Mouse (Mus musculus): ENCODE results near the gene St5.

DNA sequence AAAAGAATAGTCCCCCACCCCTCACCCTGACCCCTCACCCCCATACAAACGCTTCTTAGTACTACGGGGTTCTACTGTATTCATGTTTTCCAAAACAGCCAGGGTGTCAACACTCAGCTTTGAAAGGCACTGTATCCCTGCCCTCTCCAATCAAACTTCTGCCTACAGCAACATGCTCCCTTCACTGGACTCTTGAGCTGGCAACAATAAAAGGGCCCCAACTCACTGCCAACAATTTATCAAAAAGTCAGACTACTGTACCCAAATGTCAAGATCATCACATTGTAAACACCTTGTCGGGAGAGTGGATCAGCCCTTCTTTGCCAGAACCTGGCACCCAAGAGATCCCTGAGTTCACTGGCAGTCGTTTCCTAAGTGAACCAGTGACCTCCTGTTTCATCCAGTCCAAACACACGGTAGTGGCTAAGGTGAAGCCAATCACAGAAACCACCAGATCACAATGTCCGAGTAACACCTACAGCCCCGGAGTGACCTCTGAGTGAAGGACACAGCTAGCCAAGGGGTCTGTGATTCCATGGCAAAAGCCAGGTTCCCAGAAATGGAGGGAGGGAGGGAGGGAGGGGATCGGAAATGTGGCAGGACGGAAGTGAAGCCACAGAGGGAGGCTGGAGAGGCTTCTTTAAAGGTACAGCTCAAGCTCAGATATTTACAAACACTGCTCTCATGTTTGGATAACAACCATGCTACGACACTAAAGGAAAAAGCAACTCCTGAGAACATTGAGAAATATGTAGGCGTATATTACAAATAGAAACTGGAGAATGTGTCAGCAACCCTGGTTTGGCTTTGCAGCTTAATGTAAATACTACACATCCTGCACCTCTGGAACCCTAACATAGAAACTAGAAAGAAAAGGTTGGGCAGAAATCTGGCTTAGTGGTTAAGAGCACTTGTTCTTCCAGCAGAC, 136.3 kb downstream of the St5 start:
- TF ChIP-seq EP300 (IDR thresholded peaks at IDR 0.05) (peak; percentile 76), CTCF (IDR thresholded peaks at IDR 0.05) (no peak)
